Mouse (Mus musculus): ENCODE results near the gene Notch3. TPM values are rescaled to one million over a fixed set of nuclear protein-coding genes. Genes with fewer than 3 reads are reported as not detected.
A peak's percentile ranks its signal among the peaks of the same experiment; 100 is the strongest.
"Not testable (repeated sequence)": the region's sequence is repeated elsewhere in the genome, so short reads cannot be mapped to it uniquely, and the experiment has no call there.

Gene Notch3
- total RNA-seq, 1 experiment from 2014 or later: not detected

- no peak for ATAC-seq (replicated peaks; ENCODE audit: insufficient number of reproducible peaks, low FRiP score, low TSS enrichment, poor library complexity, severe bottlenecking)
These were observed 58.8 kb downstream of the Notch3 start for GRCm38 (mm10) chr17:32107877-32108276.

- ATAC-seq (replicated peaks; ENCODE audit: insufficient number of reproducible peaks, low FRiP score, low TSS enrichment, poor library complexity, severe bottlenecking): no peak
These were observed 60.3 kb downstream of the Notch3 start for GRCm38 (mm10) chr17:32106358-32106757.

- no peak for ATAC-seq (replicated peaks; ENCODE audit: insufficient number of reproducible peaks, low FRiP score, low TSS enrichment, poor library complexity, severe bottlenecking)
These were observed 63.6 kb downstream of the Notch3 start for GRCm38 (mm10) chr17:32103054-32103453.

- peak; percentile 40; the same call in 1 of the 2 replicates for ATAC-seq (replicated peaks; ENCODE audit: insufficient number of reproducible peaks, low FRiP score, low TSS enrichment, poor library complexity, severe bottlenecking)
These were observed 66.6 kb downstream of the Notch3 start for GRCm38 (mm10) chr17:32099943-32100586.

- ATAC-seq (replicated peaks; ENCODE audit: insufficient number of reproducible peaks, low FRiP score, low TSS enrichment, poor library complexity, severe bottlenecking): no peak
These were observed 67.1 kb downstream of the Notch3 start for GRCm38 (mm10) chr17:32099574-32099942.

GRCm38 (mm10) chr17:32098905-32099304, 67.7 kb downstream of the Notch3 start:
- ATAC-seq (replicated peaks; ENCODE audit: insufficient number of reproducible peaks, low FRiP score, low TSS enrichment, poor library complexity, severe bottlenecking): not testable (repeated sequence)

- no peak for ATAC-seq (replicated peaks; ENCODE audit: insufficient number of reproducible peaks, low FRiP score, low TSS enrichment, poor library complexity, severe bottlenecking)
These were observed 69.0 kb downstream of the Notch3 start for GRCm38 (mm10) chr17:32097676-32098075.

- ATAC-seq (replicated peaks; ENCODE audit: insufficient number of reproducible peaks, low FRiP score, low TSS enrichment, poor library complexity, severe bottlenecking): no peak
These were observed 73.8 kb downstream of the Notch3 start for GRCm38 (mm10) chr17:32092895-32093294.

GRCm38 (mm10) chr17:32092241-32092619, 74.4 kb downstream of the Notch3 start:
- no peak for ATAC-seq (replicated peaks; ENCODE audit: insufficient number of reproducible peaks, low FRiP score, low TSS enrichment, poor library complexity, severe bottlenecking)

GRCm38 (mm10) chr17:32091364-32092240, 75.0 kb downstream of the Notch3 start:
- ATAC-seq (replicated peaks; ENCODE audit: insufficient number of reproducible peaks, low FRiP score, low TSS enrichment, poor library complexity, severe bottlenecking): peak; percentile 95

GRCm38 (mm10) chr17:32091032-32091363, 75.7 kb downstream of the Notch3 start:
- ATAC-seq (replicated peaks; ENCODE audit: insufficient number of reproducible peaks, low FRiP score, low TSS enrichment, poor library complexity, severe bottlenecking): no peak

- ATAC-seq (replicated peaks; ENCODE audit: insufficient number of reproducible peaks, low FRiP score, low TSS enrichment, poor library complexity, severe bottlenecking): no peak
These were observed 79.6 kb downstream of the Notch3 start for GRCm38 (mm10) chr17:32087069-32087468.

GRCm38 (mm10) chr17:32083351-32083750, 83.3 kb downstream of the Notch3 start:
- ATAC-seq (replicated peaks; ENCODE audit: insufficient number of reproducible peaks, low FRiP score, low TSS enrichment, poor library complexity, severe bottlenecking): no peak

- 0 out of 2 replicates have a peak, but pooled peaks have one; percentile 15 for ATAC-seq (replicated peaks; ENCODE audit: insufficient number of reproducible peaks, low FRiP score, low TSS enrichment, poor library complexity, severe bottlenecking)
These were observed 91.5 kb downstream of the Notch3 start for GRCm38 (mm10) chr17:32075164-32075563.

- ATAC-seq (replicated peaks; ENCODE audit: insufficient number of reproducible peaks, low FRiP score, low TSS enrichment, poor library complexity, severe bottlenecking): no peak
These were observed 92.0 kb downstream of the Notch3 start for GRCm38 (mm10) chr17:32074658-32075057.

- ATAC-seq (replicated peaks; ENCODE audit: insufficient number of reproducible peaks, low FRiP score, low TSS enrichment, poor library complexity, severe bottlenecking): peak; percentile 85
These were observed 93.3 kb downstream of the Notch3 start for GRCm38 (mm10) chr17:32073359-32073758.
